Mouse (Mus musculus) liver, embryonic 13.5 days (tissue): ENCODE results near the gene Atp5g3. TPM values are rescaled to one million over a fixed set of nuclear protein-coding genes. Genes with fewer than 3 reads are reported as not detected.
A peak's percentile ranks its signal among the peaks of the same experiment; 100 is the strongest.

ENCODE experiments used
- ATAC-seq: fragments of 200-750 bp; cut with Nextera tagmentation; 2 replicates; pipeline ENCODE4 v1.8.0; 2017; ENCODE audit warnings: low read depth, mild to moderate bottlenecking, moderate number of reproducible peaks, moderate library complexity
- DNase-seq: peaks from one replicate; pipeline ENCODE4 v3.0.0; 2022
- H3K27ac ChIP-seq: fragments of 300-500 bp; sonication (generic); 2 replicates; pipeline ENCODE4 v1.5.1; 2015; ENCODE audit warnings: moderate library complexity, mild to moderate bottlenecking, inconsistent platforms
- H3K27me3 ChIP-seq: fragments of 300-500 bp; sonication (generic); 2 replicates; pipeline ENCODE4 v1.6.1; 2015; ENCODE audit warnings: mild to moderate bottlenecking, inconsistent platforms
- H3K36me3 ChIP-seq: fragments of 300-500 bp; sonication (generic); 2 replicates; pipeline ENCODE4 v1.6.1; 2015; ENCODE audit warnings: mild to moderate bottlenecking, inconsistent platforms
- H3K4me1 ChIP-seq: fragments of 300-500 bp; sonication (generic); replicated peaks from 2 replicates; pipeline ENCODE4 v1.6.1; 2015; ENCODE audit warnings: inconsistent platforms
- H3K4me2 ChIP-seq: fragments of 300-500 bp; sonication (generic); 2 replicates; pipeline ENCODE4 v1.6.1; 2015; ENCODE audit warnings: inconsistent platforms, mild to moderate bottlenecking, moderate library complexity
- H3K4me3 ChIP-seq: fragments of 300-500 bp; sonication (generic); replicated peaks from 2 replicates; pipeline ENCODE4 v1.5.1; 2015; ENCODE audit warnings: mild to moderate bottlenecking, inconsistent platforms
- H3K9ac ChIP-seq: fragments of 300-500 bp; sonication (generic); 2 replicates; pipeline ENCODE4 v1.6.1; 2015; ENCODE audit warnings: mild to moderate bottlenecking, inconsistent platforms
- H3K9me3 ChIP-seq: fragments of 300-500 bp; sonication (generic); replicated peaks from 2 replicates; pipeline ENCODE4 v1.6.1; 2016; ENCODE audit warnings: inconsistent platforms
- WGBS: fragments of 180-500 bp; shearing (Covaris S2); methylation state at CpG from one replicate; pipeline ENCODE4 v1.1.7; 2015; ENCODE audit not compliant: insufficient replicate concordance; 5-methylcytosine and 5-hydroxymethylcytosine counted together
- polyA plus RNA-seq: library from polyadenylated mRNA; unstranded; fragments of >200 nt; fragmentation: Nextera tagmentation; extraction: Ambion mirVana; gene quantifications from 2 replicates; pipeline ENCODE4 v1.2.1, GENCODE M21; 2015

Gene Atp5g3
- 848 and 919 TPM in 2 replicates for polyA plus RNA-seq

DNA sequence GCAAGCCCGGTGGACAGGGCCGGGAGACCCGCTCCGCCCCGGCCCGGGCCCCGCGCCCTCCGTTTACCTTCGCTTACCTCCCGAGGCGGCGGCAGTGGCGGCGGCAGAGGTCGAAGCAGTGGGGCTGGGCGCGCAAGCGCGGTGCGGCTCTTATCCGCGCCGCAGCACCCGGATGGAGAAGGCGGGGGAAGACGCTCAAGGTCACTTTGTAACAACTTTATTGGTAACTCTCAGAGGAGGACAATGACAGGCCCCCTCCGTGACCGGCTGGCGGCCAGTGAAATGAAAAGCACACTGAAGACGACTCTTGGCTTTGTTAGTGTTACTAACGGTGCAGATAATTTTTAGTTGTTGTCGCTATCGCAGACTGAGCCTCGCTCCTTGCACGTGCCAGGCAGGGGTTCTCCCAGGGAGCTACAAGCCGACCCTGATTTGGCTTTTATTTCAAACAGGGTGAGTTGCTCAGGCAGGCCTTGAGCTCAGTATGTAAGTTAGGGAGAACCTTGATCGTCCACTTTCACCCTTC lies at the start of gene Atp5g3:
Gene Atp5g3 (minus strand): TSS at position 152 of the 526 bp plus-strand sequence.
- peak within 1 kb of the TSS; percentile 87 for H3K4me2 ChIP-seq
- peak; percentile 91 for ATAC-seq
- WGBS: 1% methylated on average over 38 of the region's 38 CpGs

GRCm38 (mm10) chr2:73958342-73958741 lies 47.2 kb upstream of the Atp5g3 start:
- H3K4me2 ChIP-seq: no peak overlapping the region
- H3K27me3 ChIP-seq: no peaks in the 10 kb centered on the region
- ATAC-seq (no peak), DNase-seq (no peak)
- H3K4me1 ChIP-seq: no peaks in the 10 kb centered on the region
- WGBS: 72% methylated on average over 6 of the region's 6 CpGs
- H3K27ac ChIP-seq: no peak overlapping the region
- H3K9me3 ChIP-seq: no peaks in the 10 kb centered on the region
- no peak overlapping the region for H3K4me3 ChIP-seq
- no peak overlapping the region for H3K9ac ChIP-seq
- no peaks in the 10 kb centered on the region for H3K36me3 ChIP-seq

More for the DNA sequence above, at the start of gene Atp5g3:
- Histone ChIP-seq H3K27me3 (0 out of 2 replicates have a peak, but pooled peaks cover 3% of the 10 kb centered on the region), H3K36me3 (peaks cover 30% of the 10 kb centered on the region), H3K4me3 (peak within 1 kb of the TSS; percentile 97), H3K4me1 (peaks cover 29% of the 10 kb centered on the region), H3K27ac (peak within 1 kb of the TSS; percentile 94), H3K9ac (peak within 1 kb of the TSS; percentile 99), H3K9me3 (no peaks in the 10 kb centered on the region)
- DNase-seq: peak; percentile 85

DNA sequence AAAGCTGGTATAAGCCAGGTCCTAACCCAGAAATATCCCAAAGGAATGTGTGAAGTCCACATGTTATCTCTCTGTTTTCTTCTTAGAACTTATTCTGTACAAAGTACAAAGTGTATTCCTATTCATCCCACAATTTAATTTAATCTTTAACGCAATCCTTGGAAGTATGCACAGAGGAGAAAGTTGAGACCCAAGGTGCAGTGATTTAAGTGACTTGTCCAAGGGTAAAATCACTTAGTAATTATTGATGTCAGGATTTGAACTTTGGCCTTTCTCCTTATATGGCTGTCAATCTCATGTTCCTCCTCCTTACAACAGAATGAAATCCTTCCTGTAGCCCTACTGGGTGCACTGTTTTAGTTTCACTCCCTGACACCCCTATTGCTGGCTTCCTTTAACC lies 42.5 kb upstream of the Atp5g3 start:
- Histone ChIP-seq H3K27me3 (no peaks in the 10 kb centered on the region), H3K36me3 (no peaks in the 10 kb centered on the region), H3K4me2 (no peak overlapping the region), H3K4me3 (no peak overlapping the region), H3K9me3 (no peaks in the 10 kb centered on the region), H3K27ac (no peak overlapping the region), H3K9ac (no peak overlapping the region), H3K4me1 (no peaks in the 10 kb centered on the region)
- DNase-seq (no peak), ATAC-seq (no peak)
- WGBS: 71% methylated on average over 1 of the region's 1 CpGs

DNA sequence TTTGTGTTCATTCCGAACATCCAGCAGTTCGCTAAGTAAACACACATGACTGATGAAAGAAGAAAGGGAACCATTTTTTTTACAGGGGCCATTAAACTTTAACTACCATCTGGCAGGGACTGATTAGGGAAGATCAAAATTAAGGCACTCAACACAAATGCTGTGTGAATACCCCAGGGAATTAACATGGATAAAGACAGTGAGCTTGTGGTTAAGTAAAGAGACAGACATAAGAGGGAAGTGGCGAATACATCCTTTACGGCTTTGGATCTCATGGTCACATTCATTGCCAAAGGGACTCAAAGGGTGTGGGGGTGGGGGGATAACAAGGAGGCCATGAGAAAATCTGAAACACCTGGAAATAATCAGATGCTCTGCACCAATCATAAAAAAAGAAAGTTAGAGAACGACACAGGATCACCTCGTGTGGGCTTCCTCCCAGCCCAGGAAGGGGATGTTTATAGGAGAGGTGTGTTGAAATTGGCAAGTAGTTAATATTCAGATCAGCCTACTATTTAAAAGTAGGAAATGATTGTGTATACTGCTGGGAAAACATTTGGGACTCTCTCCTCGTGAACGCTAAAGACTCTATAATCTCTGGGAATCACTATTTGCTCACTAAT lies 41.6 kb upstream of the Atp5g3 start:
- Histone ChIP-seq H3K4me3 (no peak overlapping the region), H3K4me2 (no peak overlapping the region), H3K27me3 (no peaks in the 10 kb centered on the region), H3K9me3 (no peaks in the 10 kb centered on the region), H3K36me3 (no peaks in the 10 kb centered on the region), H3K4me1 (no peaks in the 10 kb centered on the region), H3K27ac (no peak overlapping the region), H3K9ac (no peak overlapping the region)
- 51% methylated on average over 8 of the region's 8 CpGs for WGBS
- ATAC-seq: no peak
- no peak for DNase-seq

DNA sequence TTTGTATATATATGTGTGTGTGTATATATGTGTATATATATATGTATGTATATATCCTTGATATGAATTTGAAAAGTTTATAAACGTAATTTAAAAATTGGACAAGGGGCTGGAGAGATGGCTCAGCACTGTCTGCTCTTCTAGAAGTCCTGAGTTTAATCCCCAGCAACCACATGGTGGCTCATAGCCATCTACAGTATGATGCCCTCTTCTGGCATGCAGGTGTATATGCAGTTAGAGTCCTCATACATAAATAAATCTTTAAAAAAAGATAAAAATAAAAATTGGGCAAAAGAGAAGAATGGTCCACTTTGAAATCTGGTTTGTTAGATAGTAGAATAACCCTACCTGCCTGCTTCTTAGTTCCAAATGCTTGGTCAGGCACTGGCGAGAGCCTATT lies 36.2 kb upstream of the Atp5g3 start:
- Histone ChIP-seq H3K9me3 (no peaks in the 10 kb centered on the region), H3K27ac (no peak overlapping the region), H3K4me1 (no peaks in the 10 kb centered on the region), H3K36me3 (no peaks in the 10 kb centered on the region), H3K9ac (no peak overlapping the region), H3K4me3 (no peak overlapping the region), H3K27me3 (no peaks in the 10 kb centered on the region), H3K4me2 (no peak overlapping the region)
- no peak for ATAC-seq
- no peak for DNase-seq
- 56% methylated on average over 2 of the region's 2 CpGs for WGBS

DNA sequence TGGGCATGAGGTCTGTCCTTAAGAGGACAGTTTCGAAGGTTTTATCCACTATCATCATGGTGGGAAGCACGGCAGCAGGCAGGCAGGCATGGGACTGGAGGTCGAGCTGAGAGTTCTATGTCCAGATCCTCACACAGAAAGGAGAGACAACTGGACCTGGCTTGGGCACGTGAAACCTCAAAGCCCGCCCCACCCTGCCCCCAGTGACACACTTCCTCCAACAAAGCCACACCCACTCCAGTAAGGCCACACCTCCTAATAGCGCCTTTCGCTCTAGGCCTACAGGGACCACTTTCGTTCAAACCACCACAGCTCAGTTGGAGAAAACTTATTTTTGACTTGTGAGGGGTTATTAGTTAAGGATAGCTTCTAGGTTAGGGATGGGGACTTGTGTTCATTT lies 32.6 kb upstream of the Atp5g3 start:
- no peak for ATAC-seq
- WGBS: 76% methylated on average over 8 of the region's 8 CpGs

DNA sequence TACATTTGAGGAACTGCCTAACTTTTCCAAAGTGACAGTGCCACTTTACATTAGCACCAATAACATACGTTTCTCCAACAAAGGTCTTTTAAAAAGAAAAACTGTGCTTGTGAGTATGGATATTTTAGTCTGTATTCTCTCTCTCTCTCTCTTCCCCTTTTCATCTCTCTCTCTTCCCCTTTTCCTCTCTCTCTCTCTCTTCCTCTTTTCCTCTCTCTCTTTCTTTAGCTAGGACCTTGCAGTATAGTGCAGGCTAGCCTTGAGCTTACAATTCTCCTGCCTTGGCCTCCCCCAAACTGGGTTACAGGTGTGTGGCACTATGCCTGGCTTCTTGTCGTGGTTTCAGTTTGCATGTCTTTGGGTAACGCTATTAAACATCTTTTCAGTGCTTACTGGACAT lies 31.7 kb upstream of the Atp5g3 start:
- Histone ChIP-seq H3K4me3 (no peak overlapping the region), H3K27me3 (no peaks in the 10 kb centered on the region), H3K9me3 (no peaks in the 10 kb centered on the region), H3K27ac (no peak overlapping the region), H3K9ac (no peak overlapping the region), H3K4me2 (no peak overlapping the region), H3K4me1 (no peaks in the 10 kb centered on the region), H3K36me3 (no peaks in the 10 kb centered on the region)
- DNase-seq: no peak
- WGBS: 54% methylated on average over 3 of the region's 3 CpGs
- ATAC-seq: no peak

More for the DNA sequence above, 32.6 kb upstream of the Atp5g3 start:
- Histone ChIP-seq H3K9me3 (no peaks in the 10 kb centered on the region), H3K4me3 (no peak overlapping the region), H3K4me1 (no peaks in the 10 kb centered on the region), H3K36me3 (no peaks in the 10 kb centered on the region), H3K9ac (no peak overlapping the region), H3K27me3 (no peaks in the 10 kb centered on the region), H3K27ac (no peak overlapping the region), H3K4me2 (no peak overlapping the region)
- DNase-seq: no peak

DNA sequence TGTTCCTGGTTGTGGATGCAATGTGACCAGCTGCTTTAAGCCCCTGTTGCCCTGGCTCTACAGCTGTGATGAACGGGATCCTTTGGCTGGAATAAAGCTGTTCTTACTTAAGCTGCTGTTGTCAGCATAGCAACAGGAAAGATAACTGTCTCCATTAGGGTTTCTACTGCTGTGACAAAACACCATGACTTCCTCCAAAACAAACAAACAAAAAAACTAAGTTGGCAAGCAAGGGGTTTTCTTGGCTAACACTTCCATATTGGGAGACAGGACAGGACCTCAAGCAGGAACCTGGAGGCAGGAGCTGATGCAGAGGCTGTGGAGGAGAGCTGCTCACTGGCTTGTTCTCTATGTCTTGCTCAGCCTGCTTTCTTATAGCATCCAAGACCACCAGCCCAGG lies 30.2 kb upstream of the Atp5g3 start:
- Histone ChIP-seq H3K4me1 (no peaks in the 10 kb centered on the region), H3K27me3 (no peaks in the 10 kb centered on the region), H3K9ac (no peak overlapping the region), H3K27ac (no peak overlapping the region), H3K36me3 (no peaks in the 10 kb centered on the region), H3K4me3 (no peak overlapping the region), H3K9me3 (no peaks in the 10 kb centered on the region), H3K4me2 (no peak overlapping the region)
- DNase-seq: no peak
- ATAC-seq: no peak
- 42% methylated on average over 1 of the region's 1 CpGs for WGBS

GRCm38 (mm10) chr2:73940471-73940870 lies 29.3 kb upstream of the Atp5g3 start:
- no peak for ATAC-seq
- Histone ChIP-seq H3K4me2 (no peak overlapping the region), H3K4me1 (no peaks in the 10 kb centered on the region), H3K9me3 (no peaks in the 10 kb centered on the region), H3K9ac (no peak overlapping the region), H3K36me3 (no peaks in the 10 kb centered on the region), H3K4me3 (no peak overlapping the region), H3K27me3 (no peaks in the 10 kb centered on the region), H3K27ac (no peak overlapping the region)
- DNase-seq: no peak
- 71% methylated on average over 7 of the region's 7 CpGs for WGBS

DNA sequence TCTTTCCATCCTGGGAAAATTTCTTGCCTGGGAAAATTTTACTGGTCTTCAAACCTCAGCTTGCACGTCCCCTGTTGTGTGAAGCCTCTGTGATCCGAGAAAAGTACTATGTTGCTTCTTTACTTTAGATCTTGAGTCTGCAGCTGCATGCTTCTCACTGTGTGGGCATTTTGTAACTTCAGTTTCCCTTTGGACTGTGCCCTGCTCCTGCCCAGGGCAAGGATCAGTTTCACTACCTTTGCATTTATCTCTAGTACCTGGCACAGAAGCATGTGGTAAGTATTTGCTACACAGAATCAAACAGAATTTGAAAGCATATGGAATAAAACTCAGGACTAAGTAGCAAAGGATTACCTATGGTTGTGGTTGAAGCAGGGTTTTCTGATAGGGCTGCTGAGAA lies 27.8 kb upstream of the Atp5g3 start:
- H3K36me3 ChIP-seq: no peaks in the 10 kb centered on the region
- H3K4me2 ChIP-seq: no peak overlapping the region
- no peak overlapping the region for H3K4me3 ChIP-seq
- ATAC-seq: no peak
- no peaks in the 10 kb centered on the region for H3K4me1 ChIP-seq
- no peaks in the 10 kb centered on the region for H3K9me3 ChIP-seq
- no peaks in the 10 kb centered on the region for H3K27me3 ChIP-seq
- H3K9ac ChIP-seq: no peak overlapping the region
- WGBS: 65% methylated on average over 2 of the region's 2 CpGs
- no peak for DNase-seq
- H3K27ac ChIP-seq: no peak overlapping the region

DNA sequence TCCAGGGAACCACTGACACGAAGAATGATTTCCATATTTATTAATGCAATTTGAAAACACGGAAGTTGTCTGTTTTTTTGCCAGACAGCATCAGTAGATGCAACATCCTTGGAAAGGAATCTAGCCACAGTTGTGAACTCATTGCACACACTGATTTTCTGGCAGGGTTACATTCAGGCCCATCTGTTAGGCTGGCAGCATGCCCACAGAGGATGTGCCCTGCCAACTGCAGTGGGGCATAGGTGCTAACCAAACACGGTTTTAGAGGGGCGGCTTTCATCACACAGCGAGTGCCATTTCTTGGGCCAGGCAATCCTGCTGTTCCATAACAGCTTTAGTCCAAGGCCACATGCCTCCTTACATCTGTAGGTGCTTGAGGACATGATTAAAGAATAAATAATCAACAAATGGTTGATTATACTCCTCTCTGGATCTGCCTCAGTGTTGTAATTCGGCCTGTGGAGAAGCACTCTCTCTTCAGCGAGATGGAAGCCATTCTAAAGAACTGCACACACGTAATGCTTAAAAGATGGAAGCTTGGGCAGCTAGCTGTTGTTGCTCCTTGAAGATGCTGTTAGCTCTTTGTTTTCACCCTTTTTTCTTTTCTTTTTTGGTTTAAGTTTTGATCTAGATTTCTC lies 21.7 kb upstream of the Atp5g3 start:
- no peak for ATAC-seq

DNA sequence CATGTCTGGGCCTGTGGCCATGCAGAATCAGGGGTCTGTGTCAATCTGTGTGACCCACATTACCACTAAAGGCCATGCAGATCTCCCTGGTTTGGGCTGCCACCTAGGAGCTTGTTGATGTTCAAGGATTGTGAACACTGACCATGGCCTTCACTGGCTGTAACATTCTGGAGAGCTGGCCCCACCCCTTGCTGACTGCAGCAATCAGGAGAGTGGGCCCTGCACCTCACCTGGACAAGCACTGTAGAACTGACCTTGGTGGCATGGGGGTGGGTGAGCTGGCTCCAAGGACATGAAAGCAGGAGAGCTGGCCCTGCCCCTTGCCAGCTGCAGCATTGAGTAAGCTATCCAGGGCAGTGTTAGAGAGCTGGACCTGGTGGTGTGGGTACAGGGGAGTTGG lies 16.6 kb upstream of the Atp5g3 start:
- no peaks in the 10 kb centered on the region for H3K9me3 ChIP-seq
- no peaks in the 10 kb centered on the region for H3K36me3 ChIP-seq
- no peak overlapping the region for H3K9ac ChIP-seq
- H3K4me2 ChIP-seq: no peak overlapping the region
- H3K4me3 ChIP-seq: no peak overlapping the region
- no peak overlapping the region for H3K27ac ChIP-seq
- DNase-seq: no peak
- ATAC-seq: no peak
- no peaks in the 10 kb centered on the region for H3K27me3 ChIP-seq
- H3K4me1 ChIP-seq: no peaks in the 10 kb centered on the region

More for the DNA sequence above, 21.7 kb upstream of the Atp5g3 start:
- H3K4me1 ChIP-seq: no peaks in the 10 kb centered on the region
- DNase-seq: no peak
- 67% methylated on average over 8 of the region's 8 CpGs for WGBS
- H3K4me2 ChIP-seq: no peak overlapping the region
- no peaks in the 10 kb centered on the region for H3K27me3 ChIP-seq
- H3K36me3 ChIP-seq: no peaks in the 10 kb centered on the region
- H3K27ac ChIP-seq: no peak overlapping the region
- H3K9ac ChIP-seq: no peak overlapping the region
- H3K9me3 ChIP-seq: no peaks in the 10 kb centered on the region
- H3K4me3 ChIP-seq: no peak overlapping the region
